Mouse (Mus musculus): ENCODE data around the gene Aar2.

- TF ChIP-seq MEF2A (IDR thresholded peaks at IDR 0.05; ENCODE audit: borderline replicate concordance, low read depth, low read length) (no peak), POLR2A (IDR thresholded peaks at IDR 0.05; ENCODE audit: low read depth, low read length) (no peak), TCF12 (IDR thresholded peaks at IDR 0.05; ENCODE audit: low read depth, low read length) (no peak), ETS1 (conservative IDR thresholded peaks at IDR 0.05; ENCODE audit: low read depth, low read length) (no peak), CHD1 (IDR thresholded peaks at IDR 0.05; ENCODE audit: low read depth, low read length) (no peak), CTCF (conservative IDR thresholded peaks at IDR 0.05 in 1 of 2, IDR thresholded peaks at IDR 0.05 in 1 of 2; ENCODE audit: low read depth in 2 of 2, low read length in 2 of 2) (no peak), ELF1 (IDR thresholded peaks at IDR 0.05; ENCODE audit: low read depth, low read length) (no peak), BHLHE40 (IDR thresholded peaks at IDR 0.05; ENCODE audit: low read depth, low read length) (no peak), USF1 (IDR thresholded peaks at IDR 0.05; ENCODE audit: low read depth, low read length) (no peak), EP300 (IDR thresholded peaks at IDR 0.05; ENCODE audit: low read length) (no peak)
These were observed 35.4 kb upstream of the Aar2 start for GRCm38 (mm10) chr2:156512028-156512427.
